ENCODE assay signal across 9 mouse cellular contexts in genomic region chr7:70353151-70353550, GRCm38 (mm10). TPM values are rescaled to one million over a fixed set of nuclear protein-coding genes. Genes with fewer than 3 reads are reported as not detected.
DNase-seq lines count a peak whose midpoint lies in the region; ATAC-seq and TF ChIP-seq lines count a peak whose summit lies in the region.
"Had no signal": no experiment of that assay in that cellular context is flagged by ENCODE, and none has a peak within 500 bp of the region (broad histone marks: within the 10 kb centered on the region; RNA-seq: fewer than 3 reads in every experiment).

No protein-coding gene starts in this region.

- peaks cover 71% of the 10 kb centered on the region for H3K27me3 ChIP-seq in heart, embryonic 13.5 days (replicated peaks)
- H3K27me3 ChIP-seq in kidney, embryonic 14.5 days (ENCODE audit: control insufficient read depth, insufficient read depth, low read length) = no peaks in the 10 kb centered on the region
- peaks cover 33% of the 10 kb centered on the region for H3K27me3 ChIP-seq in midbrain, embryonic 16.5 days (ENCODE audit: control insufficient read depth, insufficient read depth, low read depth, low read length)
- H3K27me3 ChIP-seq: CH12.LX had no signal

- peak overlapping the region; percentile 67 for H3K4me3 ChIP-seq in heart, embryonic 13.5 days
- peak overlapping the region; percentile 18; the same call in 1 of the 2 replicates for H3K4me3 ChIP-seq in embryonic fibroblast, embryonic 13.5 days (ENCODE audit: insufficient read depth, low read length)
- H3K4me3 ChIP-seq in kidney, embryonic 14.5 days (ENCODE audit: low read length) = peak overlapping the region; percentile 71
- peak overlapping the region; percentile 30 for H3K4me3 ChIP-seq in midbrain, embryonic 16.5 days (ENCODE audit: low read depth, low read length)

- intact Hi-C loops in heart, postnatal 36 days (cut with DNase I) = no loop called here

- no peak for ATAC-seq in heart, embryonic 13.5 days (ENCODE audit: extremely low read depth, insufficient number of reproducible peaks, low FRiP score, low TSS enrichment)
- ATAC-seq in kidney, embryonic 14.5 days (ENCODE audit: low FRiP score, low TSS enrichment) = no peak
- no peak for ATAC-seq in midbrain, embryonic 16.5 days

- peaks cover 28% of the 10 kb centered on the region for H3K36me3 ChIP-seq in heart, embryonic 13.5 days
- H3K36me3 ChIP-seq in kidney, embryonic 14.5 days (ENCODE audit: control insufficient read depth, insufficient read depth, low read length) = peaks cover 67% of the 10 kb centered on the region
- no peaks in the 10 kb centered on the region for H3K36me3 ChIP-seq in midbrain, embryonic 16.5 days (ENCODE audit: control insufficient read depth, insufficient read depth, low read length)

- H3K9me3 ChIP-seq in heart, embryonic 13.5 days = no peaks in the 10 kb centered on the region
- no peaks in the 10 kb centered on the region for H3K9me3 ChIP-seq in kidney, embryonic 14.5 days (ENCODE audit: control insufficient read depth, low read length)
- no peaks in the 10 kb centered on the region for H3K9me3 ChIP-seq in midbrain, embryonic 16.5 days (replicated peaks; ENCODE audit: control insufficient read depth, low read length, poor library complexity, severe bottlenecking)

- peaks cover 30% of the 10 kb centered on the region for H3K4me1 ChIP-seq in heart, embryonic 13.5 days
- peaks cover 2% of the 10 kb centered on the region for H3K4me1 ChIP-seq in embryonic fibroblast, embryonic 13.5 days (ENCODE audit: control insufficient read depth, insufficient read depth, low read length)
- H3K4me1 ChIP-seq in kidney, embryonic 14.5 days (ENCODE audit: control insufficient read depth, insufficient read depth, low read length) = peaks cover 13% of the 10 kb centered on the region
- peaks cover 7% of the 10 kb centered on the region for H3K4me1 ChIP-seq in midbrain, embryonic 16.5 days (ENCODE audit: control insufficient read depth, insufficient read depth, low read length)

- no peak for DNase-seq in heart, postnatal 36 days
- no peak for DNase-seq in thymus, adult 18-20 months
- no peak for DNase-seq in thymus, postnatal 36 days
- no peak for DNase-seq in cerebellum, adult 11 months

- TF ChIP-seq POLR2A in embryonic fibroblast, embryonic 13.5 days (IDR thresholded peaks at IDR 0.05; ENCODE audit: low read depth, low read length) = no peak

- peak overlapping the region; percentile 87 for H3K4me2 ChIP-seq in heart, embryonic 13.5 days
- peak overlapping the region; percentile 78 for H3K4me2 ChIP-seq in kidney, embryonic 14.5 days (replicated peaks; ENCODE audit: low read depth, low read length)
- peak overlapping the region; percentile 76 for H3K4me2 ChIP-seq in midbrain, embryonic 16.5 days (ENCODE audit: low read length)

- 15% methylated on average over 4 of the region's 4 CpGs for WGBS in heart, embryonic 13.5 days
- 10% methylated on average over 4 of the region's 4 CpGs for WGBS in kidney, embryonic 14.5 days
- WGBS in midbrain, embryonic 16.5 days = 12% methylated on average over 4 of the region's 4 CpGs

- TF ChIP-seq CTCF in embryonic fibroblast, embryonic 13.5 days (IDR thresholded peaks at IDR 0.05; ENCODE audit: borderline replicate concordance, insufficient read depth, low read length) = no peak

- H3K27ac ChIP-seq in heart, embryonic 13.5 days (replicated peaks) = no peak overlapping the region; the same call in 1 of the 2 replicates
- H3K27ac ChIP-seq in embryonic fibroblast, embryonic 13.5 days (ENCODE audit: insufficient read depth, low read length) = peak overlapping the region; percentile 54
- H3K27ac ChIP-seq in kidney, embryonic 14.5 days (ENCODE audit: low read depth, low read length) = peak overlapping the region; percentile 98; the same call in 1 of the 2 replicates
- H3K27ac ChIP-seq in midbrain, embryonic 16.5 days (ENCODE audit: low read length) = 0 out of 2 replicates have a peak overlapping the region, but pooled peaks have one; percentile 61

- peak overlapping the region; percentile 90 for H3K9ac ChIP-seq in heart, embryonic 13.5 days
- peak overlapping the region; percentile 95 for H3K9ac ChIP-seq in kidney, embryonic 14.5 days (ENCODE audit: low read depth, low read length)
- H3K9ac ChIP-seq in midbrain, embryonic 16.5 days (ENCODE audit: low read depth, low read length) = peak overlapping the region; percentile 52; the same call in 1 of the 2 replicates

RNA-seq across cellular contexts. Expression of gene Nr2f2, which starts 13.4 kb away (rescaled TPM):
- polyA plus RNA-seq in heart, embryonic 13.5 days (2015; fragmentation: Nextera tagmentation; extraction: Ambion mirVana) = 24.5 and 27.3 TPM in 2 replicates
- total RNA-seq in heart, postnatal 36 days (2021) = 10 to 100 TPM; 18.9 to 23.9 TPM
- 47.0 and 54.4 TPM in 2 replicates for polyA plus RNA-seq in embryonic fibroblast, embryonic 13.5 days (2011; ENCODE audit: insufficient read length, low read depth, missing spikeins)
- polyA plus RNA-seq in kidney, embryonic 14.5 days (2014; fragmentation: Nextera tagmentation; extraction: Ambion mirVana) = 310 and 320 TPM in 2 replicates
- polyA plus RNA-seq in midbrain, embryonic 16.5 days (2015; fragmentation: Nextera tagmentation; extraction: Ambion mirVana) = 78.0 and 102 TPM in 2 replicates
- total RNA-seq: CH12.LX had no signal

Comparison
In these comparisons a context has a peak if more than half of its experiments do, and no peak if none do; other contexts are left out.
1. H3K4me3 ChIP-seq: peak in every context shown above with its lines; median percentile 71 in kidney, embryonic 14.5 days; 67 in heart, embryonic 13.5 days; 30 in midbrain, embryonic 16.5 days; 18 in embryonic fibroblast, embryonic 13.5 days.